Mouse (Mus musculus) adrenal gland, postnatal 14 days (tissue): ENCODE measurements around the gene Tbx5. TPM values are rescaled to one million over a fixed set of nuclear protein-coding genes. Genes with fewer than 3 reads are reported as not detected.

Source experiments
- total RNA-seq: library from RNA; stranded (reverse); gene quantifications from 2 replicates; pipeline ENCODE4 v1.2.3, GENCODE M21; 2021

Gene Tbx5
- total RNA-seq, 1 experiment from 2014 or later = 2.8 TPM

Other genes starting within 250 kb of the Tbx5 start
- 176 and 177 TPM in 2 replicates for gene Tbx3, start 162.0 kb upstream of the Tbx5 start, total RNA-seq